Mouse (Mus musculus) stomach, embryonic 14.5 days (tissue): ENCODE data around the gene Zfp414. TPM values are rescaled to one million over a fixed set of nuclear protein-coding genes. Genes with fewer than 3 reads are reported as not detected.

Source experiments
- ATAC-seq: fragments of 200-750 bp; cut with Nextera tagmentation; 2 replicates; pipeline ENCODE4 v1.8.0; 2017; ENCODE audit warnings: low read depth, moderate TSS enrichment; ENCODE audit not compliant: insufficient number of reproducible peaks, insufficient read depth, low FRiP score
- H3K27ac ChIP-seq: fragments of 300-500 bp; sonication (generic); 2 replicates; pipeline ENCODE4 v1.5.1; 2014; ENCODE audit warnings: mild to moderate bottlenecking, low read length, moderate library complexity, mixed read lengths
- H3K27me3 ChIP-seq: fragments of 300-500 bp; sonication (generic); 2 replicates; pipeline ENCODE4 v1.6.1; 2014; ENCODE audit warnings: low read length, control low read depth, mixed read lengths; ENCODE audit not compliant: control insufficient read depth, insufficient read depth
- H3K36me3 ChIP-seq: fragments of 300-500 bp; sonication (generic); 2 replicates; pipeline ENCODE4 v1.6.1; 2014; ENCODE audit warnings: mild to moderate bottlenecking, control low read depth, low read length, moderate library complexity, mixed read lengths; ENCODE audit not compliant: control insufficient read depth, insufficient read depth
- H3K4me1 ChIP-seq: fragments of 300-500 bp; sonication (generic); 2 replicates; pipeline ENCODE4 v1.6.1; 2014; ENCODE audit warnings: low read length, control low read depth, mixed read lengths; ENCODE audit not compliant: control insufficient read depth, insufficient read depth
- H3K4me2 ChIP-seq: fragments of 300-500 bp; sonication (generic); replicated peaks from 2 replicates; pipeline ENCODE4 v1.6.1; 2014; ENCODE audit warnings: low read depth, low read length, control low read depth
- H3K4me3 ChIP-seq: fragments of 300-500 bp; sonication (generic); 2 replicates; pipeline ENCODE4 v1.5.1; 2014; ENCODE audit warnings: low read depth, low read length, control low read depth
- H3K9ac ChIP-seq: fragments of 300-500 bp; sonication (generic); replicated peaks from 2 replicates; pipeline ENCODE4 v1.6.1; 2014; ENCODE audit warnings: low read depth, mild to moderate bottlenecking, control low read depth, low read length, moderate library complexity, mixed read lengths
- H3K9me3 ChIP-seq: fragments of 300-500 bp; sonication (generic); 2 replicates; pipeline ENCODE4 v1.6.1; 2016; ENCODE audit warnings: low read depth, low read length, control low read depth; ENCODE audit not compliant: control insufficient read depth
- WGBS: fragments of 180-500 bp; shearing (Covaris S2); extraction: QIAGEN DNeasy Blood & Tissue Kit; methylation state at CpG from one replicate; pipeline ENCODE4 v1.1.7; 2014; 5-methylcytosine and 5-hydroxymethylcytosine counted together
- polyA plus RNA-seq: library from polyadenylated mRNA; unstranded; fragments of >200 nt; fragmentation: Nextera tagmentation; extraction: Ambion mirVana; gene quantifications from 2 replicates; pipeline ENCODE4 v1.2.1, GENCODE M21; 2014

The Zfp414 gene
- polyA plus RNA-seq, 1 experiment from 2014 or later, result 98.8 TPM

- H3K4me1 ChIP-seq, result no peaks in the 10 kb centered on the region
- H3K9me3 ChIP-seq, result no peaks in the 10 kb centered on the region
- H3K36me3 ChIP-seq, result peaks cover 4% of the 10 kb centered on the region; the same call in 1 of the 2 replicates
- no peak for ATAC-seq
- no peaks in the 10 kb centered on the region for H3K27me3 ChIP-seq
- H3K27ac ChIP-seq, result no peak overlapping the region
- 89% methylated on average over 2 of the region's 2 CpGs for WGBS
- no peak overlapping the region for H3K4me2 ChIP-seq
- no peak overlapping the region for H3K9ac ChIP-seq
- H3K4me3 ChIP-seq, result no peak overlapping the region
Measured at GRCm38 (mm10) chr17:33637038-33637437, 8.1 kb downstream of the Zfp414 start.

DNA sequence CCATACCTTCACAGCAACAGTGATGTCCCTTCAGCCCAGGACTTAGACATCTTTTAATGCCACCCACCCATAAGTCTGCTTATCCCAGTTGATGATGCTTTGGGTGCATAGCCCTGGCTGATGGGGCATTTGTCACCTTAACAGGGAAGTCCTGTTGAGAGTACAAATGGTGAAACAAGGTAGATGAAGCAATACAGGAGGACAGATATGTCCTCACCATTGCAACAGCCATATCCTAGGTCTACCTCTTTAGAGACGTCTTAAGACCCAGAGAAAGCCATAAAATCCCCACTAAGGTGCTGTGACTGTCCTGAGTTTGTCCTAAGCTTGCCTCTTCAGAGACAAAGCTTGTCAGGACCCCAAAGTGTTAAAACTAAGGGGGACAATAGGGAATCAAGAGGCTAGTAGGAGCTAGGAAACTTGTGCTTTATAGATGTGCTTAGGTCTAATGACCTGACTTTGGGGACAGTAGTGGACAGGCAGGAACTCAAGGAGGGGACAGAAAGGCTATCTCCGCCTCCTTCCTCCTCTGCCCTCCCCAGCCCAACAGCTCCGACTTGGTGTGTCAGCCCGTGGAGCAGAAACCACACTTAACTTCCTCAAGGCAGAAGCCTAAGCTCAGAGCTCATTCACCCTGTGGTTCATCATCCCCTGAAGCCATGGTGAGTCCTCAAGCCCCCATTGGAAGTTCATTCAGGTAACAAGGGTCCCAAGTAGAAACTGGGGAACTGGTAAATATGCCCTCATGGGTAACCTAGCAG lies 8.8 kb downstream of the Zfp414 start, which contains the start of gene Pram1:
Gene Pram1 (plus strand): TSS at position 541 of the 761 bp plus-strand sequence.
- H3K9ac ChIP-seq, result no peak within 1 kb of the TSS
- no peak within 1 kb of the TSS for H3K27ac ChIP-seq
- no peak within 1 kb of the TSS for H3K4me3 ChIP-seq
- no peak within 1 kb of the TSS for H3K4me2 ChIP-seq
- no peaks in the 10 kb centered on the region for H3K27me3 ChIP-seq
- peaks cover 2% of the 10 kb centered on the region; the same call in 1 of the 2 replicates for H3K36me3 ChIP-seq
- no peaks in the 10 kb centered on the region for H3K4me1 ChIP-seq
- H3K9me3 ChIP-seq, result no peaks in the 10 kb centered on the region
- no peak for ATAC-seq
- WGBS, result 80% methylated on average over 4 of the region's 4 CpGs

DNA sequence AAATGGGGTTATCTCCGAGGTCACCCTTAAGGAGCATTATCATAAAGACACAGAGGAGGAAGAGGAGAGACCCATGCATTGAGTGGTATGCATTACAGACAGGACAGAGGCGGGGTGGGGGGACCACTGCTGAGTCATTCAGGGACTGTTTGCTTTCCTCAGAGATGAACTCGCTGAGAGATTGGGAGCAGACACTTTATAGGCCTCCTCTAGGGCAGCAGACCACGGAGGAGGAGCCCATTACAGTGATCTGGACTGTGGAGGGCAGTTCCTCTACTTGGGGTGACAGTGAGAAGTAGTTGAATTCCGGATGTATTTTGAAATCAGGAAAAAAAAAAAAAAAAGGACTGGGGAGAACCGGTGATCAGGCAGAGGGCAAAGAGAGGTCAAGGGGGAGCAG lies 10.9 kb downstream of the Zfp414 start:
- no peaks in the 10 kb centered on the region for H3K4me1 ChIP-seq
- WGBS, result 61% methylated on average over 6 of the region's 6 CpGs
- no peaks in the 10 kb centered on the region for H3K9me3 ChIP-seq
- H3K4me2 ChIP-seq, result no peak overlapping the region
- no peak for ATAC-seq
- no peak overlapping the region for H3K4me3 ChIP-seq
- peaks cover 17% of the 10 kb centered on the region for H3K36me3 ChIP-seq
- no peaks in the 10 kb centered on the region for H3K27me3 ChIP-seq
- no peak overlapping the region for H3K9ac ChIP-seq
- no peak overlapping the region for H3K27ac ChIP-seq

- no peak overlapping the region for H3K4me2 ChIP-seq
- no peak overlapping the region for H3K9ac ChIP-seq
- no peaks in the 10 kb centered on the region for H3K4me1 ChIP-seq
- 94% methylated on average over 4 of the region's 4 CpGs for WGBS
- no peak overlapping the region for H3K4me3 ChIP-seq
- H3K27ac ChIP-seq, result no peak overlapping the region
- no peaks in the 10 kb centered on the region for H3K27me3 ChIP-seq
- peaks cover 50% of the 10 kb centered on the region for H3K36me3 ChIP-seq
- no peak for ATAC-seq
- no peaks in the 10 kb centered on the region for H3K9me3 ChIP-seq
Measured at GRCm38 (mm10) chr17:33644068-33644467, 15.2 kb downstream of the Zfp414 start.

DNA sequence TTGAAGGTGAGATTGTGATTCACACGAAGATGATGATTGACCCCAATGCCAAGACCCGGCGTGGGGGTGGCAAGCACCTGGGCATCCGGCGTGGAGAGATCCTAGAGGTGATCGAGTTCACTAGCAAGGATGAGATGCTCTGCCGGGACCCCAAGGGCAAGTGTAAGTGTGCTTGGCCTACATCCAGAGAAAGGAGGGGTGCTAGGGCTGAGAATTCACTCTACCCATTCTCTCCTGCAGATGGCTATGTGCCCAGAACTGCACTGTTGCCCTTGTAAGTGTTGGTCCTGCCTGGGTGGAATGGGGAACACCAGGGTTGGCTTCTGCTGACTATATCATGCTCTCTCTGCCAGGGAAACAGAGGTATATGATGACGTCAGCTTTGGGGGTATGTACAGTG lies 16.2 kb downstream of the Zfp414 start:
- no peaks in the 10 kb centered on the region for H3K27me3 ChIP-seq
- H3K4me2 ChIP-seq, result no peak overlapping the region
- H3K4me1 ChIP-seq, result no peaks in the 10 kb centered on the region
- H3K36me3 ChIP-seq, result peaks cover 60% of the 10 kb centered on the region
- no peak overlapping the region for H3K27ac ChIP-seq
- H3K9ac ChIP-seq, result no peak overlapping the region
- 95% methylated on average over 8 of the region's 8 CpGs for WGBS
- H3K9me3 ChIP-seq, result no peaks in the 10 kb centered on the region
- no peak for ATAC-seq
- H3K4me3 ChIP-seq, result no peak overlapping the region

DNA sequence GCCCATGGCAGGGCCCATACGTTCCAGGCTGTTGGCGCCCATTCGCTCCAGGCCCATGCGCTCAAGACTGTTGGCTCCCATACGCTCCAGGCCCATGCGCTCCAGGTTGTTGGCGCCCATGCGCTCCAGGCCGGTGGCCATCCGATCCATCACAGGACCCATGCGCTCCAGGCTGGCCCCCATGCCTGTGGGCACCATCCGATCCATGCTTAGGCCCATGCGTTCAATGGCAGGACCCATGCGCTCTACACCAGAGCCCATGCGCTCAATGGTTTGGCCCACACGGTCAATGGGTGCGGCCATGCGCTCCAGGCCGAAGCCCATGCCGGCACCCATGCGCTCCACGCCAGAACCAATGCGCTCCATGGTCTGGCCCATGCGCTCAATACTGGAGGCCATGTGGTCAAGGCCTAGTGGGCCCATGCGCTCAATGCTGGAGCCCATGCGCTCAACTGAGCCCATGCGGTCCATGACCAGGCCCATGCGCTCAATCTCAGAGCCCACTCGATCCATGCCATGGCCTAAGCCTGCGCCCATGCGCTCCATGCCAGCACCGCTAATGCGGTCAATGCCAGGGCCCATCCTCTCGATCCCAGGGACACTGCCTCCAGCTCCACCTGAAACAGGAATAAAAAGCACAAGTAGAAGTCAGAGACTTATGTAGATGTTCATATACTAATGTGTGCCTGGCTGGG lies 21.0 kb downstream of the Zfp414 start:
- Histone ChIP-seq H3K4me3 (no peak overlapping the region), H3K27me3 (no peaks in the 10 kb centered on the region), H3K27ac (no peak overlapping the region), H3K4me1 (no peaks in the 10 kb centered on the region), H3K36me3 (peaks cover 83% of the 10 kb centered on the region), H3K9ac (no peak overlapping the region), H3K4me2 (no peak overlapping the region), H3K9me3 (no peaks in the 10 kb centered on the region)
- WGBS, result 97% methylated on average over 34 of the region's 34 CpGs
- peak; percentile 37; the same call in 1 of the 2 replicates for ATAC-seq

DNA sequence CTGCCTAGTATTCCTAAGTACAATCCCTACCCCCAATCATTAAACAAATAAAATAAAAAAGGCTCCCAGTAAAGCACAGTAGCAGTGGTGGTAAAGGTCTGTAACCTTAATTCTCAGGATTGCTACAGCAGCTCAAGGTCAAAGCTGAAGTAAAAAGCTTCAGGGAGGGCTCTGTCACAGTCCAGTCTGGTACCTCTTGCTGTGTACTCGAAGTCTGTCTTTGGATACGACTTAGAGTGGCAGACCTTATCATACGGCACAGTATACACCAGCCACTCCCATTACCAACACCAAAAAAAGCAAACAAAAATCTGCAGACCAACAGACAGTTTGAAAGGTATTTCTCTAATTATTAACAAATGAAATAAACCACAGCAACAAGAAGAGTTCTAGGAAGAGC lies 37.9 kb downstream of the Zfp414 start:
- H3K27me3 ChIP-seq, result no peaks in the 10 kb centered on the region
- WGBS, result 63% methylated on average over 3 of the region's 3 CpGs

DNA sequence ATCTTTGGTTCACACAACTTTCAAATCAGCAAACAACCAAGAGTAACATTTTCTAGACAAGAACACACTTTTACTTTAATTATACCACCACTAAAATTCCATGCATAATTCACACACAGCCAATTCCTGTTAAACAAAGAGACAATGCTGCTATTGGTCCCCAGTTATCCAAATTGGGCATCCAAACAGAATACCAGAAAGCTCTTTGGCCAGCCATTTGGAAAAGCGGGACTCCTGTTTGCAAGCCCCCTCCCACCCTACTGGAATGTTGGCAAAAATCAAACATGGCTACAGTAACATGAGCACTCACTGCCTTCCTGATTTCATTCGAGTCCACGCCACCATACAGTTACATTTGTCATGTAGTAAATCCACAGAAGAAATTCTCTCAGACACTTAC lies 40.8 kb downstream of the Zfp414 start:
- no peaks in the 10 kb centered on the region for H3K9me3 ChIP-seq
- no peak for ATAC-seq
- H3K9ac ChIP-seq, result no peak overlapping the region
- peaks cover 31% of the 10 kb centered on the region for H3K36me3 ChIP-seq
- no peak overlapping the region for H3K4me3 ChIP-seq
- H3K4me1 ChIP-seq, result no peaks in the 10 kb centered on the region
- H3K27ac ChIP-seq, result no peak overlapping the region
- H3K4me2 ChIP-seq, result no peak overlapping the region
- H3K27me3 ChIP-seq, result no peaks in the 10 kb centered on the region
- 86% methylated on average over 3 of the region's 3 CpGs for WGBS

More for the DNA sequence above, 37.9 kb downstream of the Zfp414 start:
- Histone ChIP-seq H3K9me3 (no peaks in the 10 kb centered on the region), H3K9ac (no peak overlapping the region), H3K4me3 (no peak overlapping the region), H3K36me3 (peaks cover 54% of the 10 kb centered on the region), H3K4me1 (no peaks in the 10 kb centered on the region), H3K4me2 (no peak overlapping the region), H3K27ac (no peak overlapping the region)
- no peak for ATAC-seq
